Mouse (Mus musculus) CH12F3 (cell line): ENCODE measurements at regions not wholly inside any gene's neighbourhood (a gene's known extent, or its start where the extent isn't known, plus 50 kb on each side); places are given as distances from the start of the nearest gene placed in this dataset.

Experiments used
- in situ Hi-C: fragments of 300-500 bp; cut with MboI; formaldehyde crosslinking; loops from 2 replicates; pipeline ENCODE4 v1.14.3; 2020; ENCODE audit warnings: low sequenced_read_pairs

DNA sequence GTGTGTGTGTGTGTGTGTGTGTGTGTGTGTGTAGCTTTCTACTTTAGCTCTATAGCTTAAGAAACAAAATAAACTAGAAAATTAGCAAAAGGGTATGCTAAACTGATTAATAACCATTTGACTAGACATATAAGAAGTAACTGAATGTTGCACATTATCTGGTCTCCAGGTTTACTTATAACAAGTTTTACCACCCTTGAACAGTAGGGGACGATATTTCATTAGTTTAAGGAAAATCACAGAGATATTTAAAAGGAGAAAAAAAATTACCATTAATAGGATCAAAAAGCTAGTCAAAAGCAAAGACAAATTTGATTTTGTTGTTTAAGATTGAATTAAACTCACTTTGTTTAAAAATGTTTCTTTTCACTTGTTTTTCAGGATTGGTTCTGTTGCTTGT lies 349.5 kb upstream of the Itga1 start:
- in situ Hi-C loops, result no loop called here

DNA sequence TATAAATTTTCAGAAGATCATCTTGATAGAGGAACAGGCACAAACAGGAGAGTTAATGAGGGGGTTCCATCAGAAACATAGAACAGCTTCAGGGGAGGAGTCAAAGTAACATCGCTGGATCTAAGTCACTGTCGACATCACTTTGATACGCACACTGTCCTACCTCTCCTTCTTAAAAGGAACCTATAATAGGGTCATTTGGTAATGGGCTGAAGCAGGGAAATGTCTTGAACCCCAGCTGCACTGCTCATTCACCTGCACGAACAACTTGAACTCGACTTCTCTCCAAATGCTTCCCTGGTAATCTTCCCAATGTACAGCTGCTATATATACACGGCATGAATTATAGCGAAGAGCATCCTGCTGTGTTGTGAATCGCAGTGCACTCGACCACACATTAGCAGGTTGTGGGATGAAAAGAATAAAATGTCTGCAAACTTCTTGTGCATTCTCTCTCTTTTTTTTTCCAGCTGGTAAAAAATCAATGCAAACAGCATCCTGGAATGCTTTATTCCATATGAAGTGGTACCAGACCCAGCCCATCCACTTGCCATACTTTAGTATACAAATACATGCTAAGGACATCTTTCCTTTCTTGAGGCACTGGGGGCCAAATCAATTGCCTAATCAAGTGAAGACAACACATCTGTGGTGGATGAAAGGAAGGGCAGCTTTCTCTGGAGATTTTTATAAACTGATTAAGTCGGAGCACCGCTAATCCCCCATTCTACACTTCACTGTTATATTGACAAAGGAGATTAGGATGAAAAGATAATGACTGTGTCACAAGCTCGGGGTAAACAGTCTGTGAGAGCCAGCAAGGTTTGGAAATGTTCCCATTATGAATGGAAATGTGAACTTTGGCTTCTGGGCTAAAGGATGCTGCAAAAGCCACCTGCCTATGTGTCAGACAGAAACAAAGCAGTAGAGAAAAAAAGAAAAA lies 325.6 kb upstream of the Itga1 start:
- in situ Hi-C loops, result no loop called here

DNA sequence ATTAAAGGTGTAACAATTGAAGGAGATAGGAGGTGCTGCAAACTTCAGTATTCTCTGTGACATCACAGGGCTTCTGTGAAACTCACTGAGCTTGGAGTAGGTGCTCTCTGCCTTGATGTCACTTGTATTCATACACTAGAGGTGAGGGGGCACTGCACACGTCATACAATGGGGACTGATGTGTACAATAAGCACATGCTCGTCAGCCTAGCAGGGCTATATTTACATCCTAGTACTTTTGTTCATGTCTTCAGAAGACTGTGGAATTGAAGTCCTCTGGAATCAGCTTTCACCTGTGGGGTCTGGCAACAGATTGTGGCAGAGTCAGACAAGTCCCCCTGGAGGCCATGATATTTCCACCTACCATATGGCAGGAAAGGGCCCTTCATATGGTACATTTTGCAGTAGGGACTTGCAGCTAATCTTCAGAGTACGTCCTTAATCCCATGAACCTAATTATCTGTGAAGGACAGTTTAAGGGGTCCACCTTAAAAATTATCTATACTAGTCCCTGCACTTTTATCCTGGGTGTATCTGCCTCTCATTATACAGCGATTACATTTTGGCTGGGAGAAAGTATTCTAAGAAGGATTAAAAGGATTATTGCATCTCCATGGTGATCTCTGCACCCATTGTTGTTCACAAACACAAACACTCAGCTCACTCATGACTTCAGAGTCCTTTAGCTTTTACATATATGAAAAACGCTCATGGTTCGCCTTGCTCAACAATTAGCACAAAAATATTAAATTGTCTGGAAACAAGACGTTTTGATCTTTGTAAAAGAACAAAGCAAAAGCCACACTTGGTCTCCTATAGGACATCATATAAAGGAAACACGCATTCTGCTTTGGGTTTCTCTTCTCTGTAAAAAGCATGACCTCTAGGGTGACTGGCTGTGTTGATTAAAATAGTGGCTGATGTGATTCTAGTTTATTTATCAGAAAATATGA lies 324.1 kb upstream of the Itga1 start:
- in situ Hi-C loops, result no loop called here

DNA sequence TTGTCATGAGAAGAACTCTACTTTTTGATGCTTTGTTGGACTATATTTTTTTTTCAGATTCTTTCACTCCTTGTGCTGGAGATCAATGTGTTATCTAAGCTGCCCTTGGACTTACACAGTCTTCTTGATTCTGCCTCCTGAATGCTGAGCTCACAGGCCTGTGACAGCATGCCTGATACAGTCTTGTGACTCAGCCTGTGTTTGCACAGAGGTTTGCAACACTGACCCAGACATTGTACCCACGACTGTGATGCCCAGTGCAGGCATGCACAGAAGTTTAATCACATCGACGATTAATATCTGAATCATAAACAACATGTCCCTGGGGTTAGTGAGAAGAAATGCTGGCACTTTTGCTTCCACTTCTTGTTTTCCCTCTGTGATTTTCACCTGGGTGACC lies 322.0 kb upstream of the Itga1 start:
- in situ Hi-C loops, result no loop called here

DNA sequence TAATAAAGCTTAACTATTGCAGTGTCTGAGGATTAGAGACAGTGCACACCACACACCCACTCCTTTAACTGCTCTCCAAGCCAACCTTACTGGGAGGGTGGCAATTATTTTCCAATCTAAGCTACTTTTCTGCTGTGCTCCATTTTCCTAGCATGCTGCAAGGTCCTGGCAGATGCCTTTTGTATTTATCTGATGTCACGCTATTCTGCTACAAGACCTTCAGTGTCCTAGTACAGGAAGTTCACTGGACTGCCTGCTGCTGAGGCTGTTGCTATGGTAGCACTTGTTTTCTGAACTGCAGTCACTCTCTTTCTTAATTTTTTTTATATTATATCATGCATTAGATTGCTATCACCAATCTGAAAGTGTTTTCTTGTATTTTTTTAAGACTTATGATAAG lies 319.7 kb upstream of the Itga1 start:
- in situ Hi-C loops, result no loop called here

DNA sequence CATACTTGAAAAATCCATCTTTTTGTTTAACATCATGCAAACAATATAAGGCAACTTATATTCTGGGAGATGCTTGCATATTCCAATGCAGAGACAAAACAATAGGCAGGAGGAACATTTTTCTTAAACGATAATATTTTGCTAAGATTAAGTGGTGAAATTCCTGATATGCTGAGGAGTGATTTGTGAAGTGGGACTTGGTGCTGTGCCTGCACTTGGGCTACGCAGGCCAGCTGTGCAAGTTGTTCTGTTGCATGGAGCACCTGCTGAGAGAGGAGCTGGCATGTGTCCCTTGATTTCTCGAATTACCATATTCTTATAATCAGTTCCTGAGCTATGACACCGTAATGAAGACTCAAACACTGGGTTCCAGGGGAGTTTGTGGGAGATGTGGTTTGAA lies 316.1 kb upstream of the Itga1 start:
- in situ Hi-C loops, result no loop called here

DNA sequence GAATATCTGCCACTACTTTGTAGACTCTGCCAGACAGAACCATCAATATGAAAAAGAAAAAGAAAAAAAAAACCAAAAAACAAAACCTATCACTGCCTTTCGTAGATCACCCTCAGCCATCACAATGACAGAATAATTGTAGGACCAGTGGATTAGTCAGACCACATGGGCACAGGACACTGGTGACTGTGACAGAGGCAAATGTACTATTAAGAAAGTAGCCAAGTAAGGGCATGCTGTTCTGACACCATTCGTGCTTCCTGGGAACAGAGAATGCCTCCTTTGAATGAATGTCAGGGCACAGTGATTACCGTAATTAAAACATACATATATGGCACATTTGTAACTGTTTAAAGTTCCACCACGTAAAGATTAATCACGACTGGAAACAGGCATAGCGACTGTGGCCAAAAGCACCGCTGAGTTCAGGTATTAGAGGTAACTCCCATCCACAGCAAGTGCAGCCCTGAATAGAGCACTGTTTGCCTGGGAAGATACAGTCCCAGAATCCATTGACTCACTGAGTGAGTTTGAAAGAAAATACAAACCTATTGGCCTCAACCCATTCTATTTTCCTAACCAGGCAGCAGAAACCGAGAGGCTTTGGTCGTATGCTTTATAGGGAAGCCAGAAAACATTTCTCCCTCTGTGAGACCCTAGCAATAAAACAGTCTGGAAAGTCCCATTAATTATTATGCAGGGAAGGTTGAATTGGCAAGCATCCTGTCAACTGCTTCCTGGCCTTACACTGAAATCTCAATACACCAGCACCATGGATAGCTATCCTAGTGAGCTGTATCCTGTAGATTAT lies 312.2 kb upstream of the Itga1 start:
- in situ Hi-C loops, result no loop called here

DNA sequence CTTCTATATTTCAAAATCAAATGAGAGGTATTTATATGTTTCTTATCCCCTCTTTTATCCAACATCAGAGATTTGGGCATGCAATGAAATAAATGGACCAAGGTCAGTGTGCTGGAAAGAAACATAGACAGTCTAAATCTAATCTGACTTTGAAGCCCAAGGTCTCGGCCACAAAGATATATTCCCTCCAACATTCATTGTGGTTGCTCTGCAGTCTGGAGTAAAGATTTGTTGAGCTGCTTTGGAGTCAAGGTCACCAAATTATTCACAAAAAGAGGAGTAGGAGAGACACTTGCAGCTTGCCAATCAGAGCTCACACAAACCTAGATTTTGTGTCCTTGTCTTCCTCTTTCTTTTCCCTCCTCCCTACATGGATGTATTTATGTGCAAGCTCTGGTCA lies 304.2 kb upstream of the Itga1 start:
- in situ Hi-C loops, result no loop called here

DNA sequence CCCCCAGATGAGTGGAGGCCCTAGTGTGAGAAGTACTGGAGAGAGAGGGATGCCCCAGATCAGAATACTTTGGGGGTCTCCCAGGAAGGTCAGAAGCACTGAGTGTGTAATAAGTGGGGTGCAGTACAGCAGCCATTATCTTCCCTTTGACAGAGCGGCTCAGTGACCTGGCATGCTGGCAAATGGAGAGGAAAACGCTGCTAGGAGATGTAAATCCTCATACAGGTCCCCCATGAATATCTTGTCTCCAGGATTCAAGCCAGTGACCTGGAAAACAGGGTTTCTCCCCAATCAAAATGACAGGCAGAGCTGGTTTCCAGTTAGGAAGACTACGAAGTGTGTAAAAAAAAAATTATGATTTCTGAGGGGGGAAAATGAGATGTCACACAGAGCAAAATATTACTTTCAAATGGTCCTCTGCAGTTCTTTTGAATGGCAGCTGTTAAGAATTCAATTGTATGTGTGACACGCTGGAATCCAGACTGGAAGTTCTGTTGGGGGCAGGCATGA lies 299.0 kb upstream of the Itga1 start:
- in situ Hi-C loops, result no loop called here

DNA sequence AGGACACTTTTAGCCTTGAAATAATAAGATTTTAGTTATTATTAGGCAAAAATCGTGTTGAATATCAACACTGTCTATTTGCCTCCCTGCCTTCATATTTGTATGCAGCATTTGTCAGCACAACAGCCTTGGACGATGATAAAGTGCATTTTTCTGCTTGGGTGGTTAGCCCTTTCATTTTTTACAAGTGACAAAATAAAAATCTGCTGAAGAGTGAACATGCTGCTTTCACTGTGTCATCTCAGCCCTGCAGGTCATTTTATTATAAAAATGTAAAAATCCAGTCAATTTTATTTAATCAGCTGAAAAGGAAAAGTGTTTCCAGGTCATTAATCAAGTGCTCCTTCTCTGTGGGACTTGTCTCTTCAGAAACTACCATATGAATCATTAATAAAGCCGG lies 277.9 kb upstream of the Itga1 start:
- in situ Hi-C loops, result no loop called here

DNA sequence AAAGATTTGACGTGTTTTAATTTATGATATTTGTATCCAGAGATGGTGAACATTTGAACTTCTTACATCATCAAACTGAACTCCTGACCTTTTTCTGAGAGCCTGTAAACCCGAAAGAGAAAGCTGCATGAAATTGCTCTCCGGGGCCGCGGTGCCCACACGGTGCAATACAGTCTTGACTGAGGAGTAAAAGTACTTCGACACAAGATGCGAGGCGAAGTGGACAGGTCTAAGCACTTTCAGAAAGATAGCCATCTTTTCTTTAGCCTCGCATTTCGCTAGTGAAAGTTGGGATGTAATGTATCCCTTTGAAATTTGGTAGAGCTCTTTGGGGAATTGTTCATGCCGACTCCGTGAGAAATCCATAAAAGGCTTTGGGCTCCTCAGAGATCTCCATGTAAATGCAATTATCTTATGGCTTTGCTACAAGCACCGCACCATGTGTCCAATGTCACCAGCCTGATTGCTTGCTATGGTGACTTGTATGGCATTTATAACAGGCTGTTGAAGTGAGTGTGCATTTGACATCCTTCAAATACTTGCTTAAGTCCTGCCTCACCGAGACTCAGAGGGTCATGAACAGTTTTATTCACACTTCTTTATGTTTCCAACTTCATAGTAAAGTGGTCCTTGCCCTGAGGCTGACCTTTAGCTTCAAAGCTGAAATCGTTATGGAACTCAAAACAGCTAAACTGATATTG lies 274.6 kb upstream of the Itga1 start:
- in situ Hi-C loops, result no loop called here

DNA sequence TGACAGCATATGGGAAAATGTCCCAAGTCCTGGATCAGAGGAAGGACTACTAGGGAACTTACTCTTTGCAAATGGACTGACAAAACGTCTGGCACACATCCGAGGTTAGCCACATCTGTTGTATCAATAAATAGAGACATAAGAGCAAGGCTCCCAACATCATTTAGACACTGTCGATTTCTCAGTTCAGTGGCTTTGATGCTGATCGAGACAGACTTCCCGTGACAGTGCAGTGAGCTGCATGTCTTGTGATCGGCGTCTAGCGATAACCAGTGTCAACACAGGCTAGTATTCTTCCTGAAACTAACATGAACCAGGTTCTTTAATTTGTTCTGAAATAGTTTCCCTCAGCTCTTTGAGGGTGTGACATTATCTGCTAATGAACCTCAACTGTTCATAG lies 259.7 kb upstream of the Itga1 start:
- in situ Hi-C loops, result no loop called here

DNA sequence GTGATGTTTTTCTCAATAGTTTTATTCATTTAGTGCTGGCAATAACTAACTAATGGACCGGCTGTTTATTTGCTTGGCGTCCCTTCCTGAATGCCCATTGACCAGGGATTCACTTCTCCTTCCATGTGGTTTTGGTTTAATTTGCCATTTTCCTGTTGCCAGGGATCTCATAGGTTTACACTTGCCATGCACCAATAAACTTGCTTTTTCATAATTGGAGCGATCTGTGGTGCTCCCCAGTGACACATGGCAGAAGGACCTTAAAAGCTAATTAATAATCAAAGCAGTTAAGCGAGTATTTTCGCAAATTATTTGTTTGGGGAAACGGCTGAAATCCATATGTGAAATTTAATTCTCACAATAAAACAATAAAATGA lies 245.2 kb upstream of the Itga1 start:
- in situ Hi-C loops, result no loop called here

DNA sequence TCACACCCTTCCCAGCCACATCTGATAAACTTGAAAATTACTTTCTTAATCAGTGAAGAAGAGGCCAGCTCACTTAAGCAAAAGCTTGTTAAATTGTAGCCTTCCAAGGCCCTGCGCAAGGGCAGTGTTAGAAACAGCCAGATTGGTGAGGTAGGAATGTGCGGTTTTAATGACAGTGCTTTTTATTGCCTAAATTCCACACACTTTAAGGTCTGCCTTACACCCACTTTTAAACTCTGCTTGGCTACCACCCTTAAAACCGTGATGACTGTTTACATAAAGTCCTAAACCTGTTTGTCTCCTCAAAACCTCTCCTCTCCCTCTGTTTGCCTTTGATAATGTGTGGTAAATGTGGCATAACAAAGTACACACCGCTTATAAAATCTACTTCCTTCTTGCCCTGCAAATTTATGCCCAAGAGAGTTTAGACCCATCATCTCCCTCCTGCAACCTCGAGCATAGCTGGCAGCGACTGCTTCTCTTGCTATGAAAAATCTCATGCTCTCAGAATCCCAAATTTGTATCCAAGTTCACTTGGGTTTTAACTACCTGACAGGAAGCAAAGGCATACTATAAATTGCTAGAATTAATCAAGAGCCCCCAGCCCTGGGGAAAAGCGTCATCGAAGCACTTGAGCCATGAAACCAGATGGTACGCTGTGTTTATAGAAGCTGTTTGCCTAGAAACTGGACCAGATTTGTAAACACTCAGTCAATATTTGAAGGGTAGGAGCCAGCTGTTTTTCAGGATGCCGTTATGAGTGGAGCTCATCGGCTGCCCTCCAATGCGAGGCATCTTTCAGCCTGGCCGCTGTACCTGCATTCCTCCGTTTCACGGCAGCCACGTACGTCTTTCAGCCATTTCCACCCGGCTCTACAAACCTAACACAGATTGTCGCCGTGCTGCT lies 244.6 kb upstream of the Itga1 start:
- in situ Hi-C loops, result no loop called here

DNA sequence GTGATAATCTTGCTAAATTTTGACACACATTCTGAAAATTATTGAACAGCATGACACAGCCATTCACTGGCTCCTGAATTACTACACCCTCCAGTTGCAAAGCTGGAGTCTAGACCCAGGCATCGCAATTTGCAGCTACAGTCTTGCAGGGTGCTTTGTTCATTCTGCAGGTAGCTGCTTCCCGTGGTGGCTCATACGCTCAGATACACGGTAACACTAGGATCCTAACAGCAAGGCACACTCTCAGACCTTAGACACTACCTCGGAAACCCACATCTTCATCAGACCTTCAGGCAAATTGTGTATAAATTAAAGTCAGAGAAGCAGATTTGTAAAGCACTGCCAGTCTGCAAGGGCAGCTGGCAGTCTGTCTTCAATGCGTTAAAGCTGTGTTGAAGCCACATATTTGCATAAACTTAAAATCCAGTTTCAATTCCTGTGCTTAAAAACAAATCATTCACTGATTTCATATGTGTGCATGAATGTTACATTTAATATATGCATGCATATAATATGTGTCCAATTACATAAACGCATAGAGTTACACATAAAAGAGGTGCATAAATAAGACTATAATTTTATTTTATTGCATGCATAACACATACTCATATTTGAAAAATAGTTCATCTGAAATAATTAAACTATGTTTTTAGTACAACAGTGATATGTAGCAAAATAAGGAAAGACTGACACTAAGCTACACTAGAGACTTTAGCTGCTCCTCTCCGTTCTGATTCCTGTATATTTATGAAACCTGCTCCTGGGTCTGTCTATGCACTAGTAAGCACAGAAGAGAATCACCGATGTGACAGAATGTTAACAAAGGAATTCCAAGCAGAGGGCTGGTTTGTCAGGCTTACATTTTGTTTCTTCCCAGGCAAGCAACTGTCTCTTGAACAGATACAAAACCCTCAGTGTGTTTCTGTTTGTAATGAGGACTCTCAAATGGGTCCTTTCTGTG lies 227.5 kb upstream of the Itga1 start:
- in situ Hi-C loops, result no loop called here

DNA sequence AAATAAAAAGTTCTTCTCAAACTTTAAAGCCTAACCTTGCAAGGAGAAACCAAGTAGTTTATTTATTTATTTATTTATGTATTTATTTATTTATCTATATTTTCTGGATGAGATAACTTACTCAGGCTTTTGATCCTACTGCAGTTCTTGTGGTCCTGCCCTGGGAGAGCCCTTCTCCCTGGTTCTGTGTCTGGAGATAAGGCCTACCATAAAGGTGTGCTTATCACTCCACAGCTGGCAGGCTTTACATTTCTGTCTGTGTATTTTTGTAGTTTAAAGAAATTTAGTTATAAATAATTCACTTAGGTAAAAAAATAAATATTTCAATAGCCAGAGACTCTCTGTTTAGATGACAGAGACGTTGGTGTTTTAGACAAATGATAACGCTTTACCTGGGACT lies 224.5 kb upstream of the Itga1 start:
- in situ Hi-C loops, result no loop called here

DNA sequence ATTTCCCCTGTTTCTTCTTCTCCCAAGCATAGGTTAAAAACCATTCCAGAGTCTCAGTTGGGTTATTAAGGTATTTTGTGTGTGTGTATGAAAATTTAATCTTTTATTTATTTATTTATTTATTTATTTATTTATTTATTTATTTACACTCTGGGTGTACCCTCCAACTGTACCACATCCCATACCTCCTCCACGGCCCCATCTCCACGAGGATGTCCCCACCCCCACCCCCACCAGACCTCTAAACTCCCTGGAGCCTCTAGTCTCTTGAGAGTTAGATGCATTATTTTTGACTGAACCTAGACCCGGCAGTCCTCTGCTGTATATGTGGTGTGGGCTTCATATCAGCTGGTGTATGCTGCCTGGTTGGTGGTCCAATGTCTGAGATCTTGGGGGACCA lies 214.9 kb upstream of the Itga1 start:
- in situ Hi-C loops, result no loop called here

DNA sequence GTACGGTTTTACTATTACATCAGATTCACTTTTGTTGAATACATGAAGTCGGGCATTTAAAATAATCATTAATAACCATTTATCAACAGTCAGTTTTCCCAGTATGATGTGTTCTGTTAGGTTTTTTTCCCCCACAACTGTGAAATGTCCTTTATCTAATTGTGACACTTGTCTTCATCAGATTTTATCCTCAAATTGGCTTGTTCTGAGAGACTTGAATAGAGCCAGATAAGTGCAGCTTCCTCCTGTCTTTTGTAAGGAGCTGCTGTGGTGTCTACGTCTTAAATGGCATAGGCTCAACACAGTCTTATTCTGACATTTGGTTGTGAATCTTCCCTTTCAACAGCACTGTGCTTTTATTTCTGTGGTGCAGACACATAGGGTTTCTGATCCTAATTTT lies 206.8 kb upstream of the Itga1 start:
- in situ Hi-C loops, result no loop called here
